Mouse (Mus musculus) limb, embryonic 12.5 days (tissue): ENCODE measurements around the gene Scamp3. TPM values are rescaled to one million over a fixed set of nuclear protein-coding genes. Genes with fewer than 3 reads are reported as not detected.

ENCODE experiments used
- ATAC-seq: fragments of 200-750 bp; cut with Nextera tagmentation; 2 replicates; pipeline ENCODE4 v1.8.0; 2017; ENCODE audit warnings: low read depth, moderate TSS enrichment; ENCODE audit not compliant: insufficient number of reproducible peaks, insufficient read depth, low FRiP score, low TSS enrichment
- H3K27ac ChIP-seq: fragments of 300-500 bp; sonication (generic); 2 replicates; pipeline ENCODE4 v1.5.1; 2016; ENCODE audit warnings: mild to moderate bottlenecking, moderate library complexity
- H3K27me3 ChIP-seq: fragments of 300-500 bp; sonication (generic); 2 replicates; pipeline ENCODE4 v1.6.1; 2016; ENCODE audit warnings: mild to moderate bottlenecking, moderate library complexity
- H3K36me3 ChIP-seq: fragments of 300-500 bp; sonication (generic); 2 replicates; pipeline ENCODE4 v1.6.1; 2016; ENCODE audit warnings: mild to moderate bottlenecking, moderate library complexity
- H3K4me1 ChIP-seq: fragments of 300-500 bp; sonication (generic); replicated peaks from 2 replicates; pipeline ENCODE4 v1.6.1; 2016
- H3K4me2 ChIP-seq: fragments of 300-500 bp; sonication (generic); 2 replicates; pipeline ENCODE4 v1.6.1; 2016; ENCODE audit warnings: mild to moderate bottlenecking, moderate library complexity
- H3K4me3 ChIP-seq: fragments of 300-500 bp; sonication (generic); replicated peaks from 2 replicates; pipeline ENCODE4 v1.5.1; 2016; ENCODE audit warnings: mild to moderate bottlenecking
- H3K9ac ChIP-seq: fragments of 300-500 bp; sonication (generic); replicated peaks from 2 replicates; pipeline ENCODE4 v1.6.1; 2016; ENCODE audit warnings: mild to moderate bottlenecking, moderate library complexity
- H3K9me3 ChIP-seq: fragments of 300-500 bp; sonication (generic); 2 replicates; pipeline ENCODE4 v1.6.1; 2016; ENCODE audit warnings: mild to moderate bottlenecking, moderate library complexity
- WGBS: fragments of 180-500 bp; shearing (Covaris S2); methylation state at CpG from one replicate; pipeline ENCODE4 v1.1.7; 2016; 5-methylcytosine and 5-hydroxymethylcytosine counted together
- polyA plus RNA-seq: library from polyadenylated mRNA; unstranded; fragments of >200 nt; fragmentation: Nextera tagmentation; extraction: Ambion mirVana; gene quantifications from 2 replicates; pipeline ENCODE4 v1.2.1, GENCODE M21; 2016

Scamp3 gene
- polyA plus RNA-seq = 102 and 107 TPM in 2 replicates

DNA sequence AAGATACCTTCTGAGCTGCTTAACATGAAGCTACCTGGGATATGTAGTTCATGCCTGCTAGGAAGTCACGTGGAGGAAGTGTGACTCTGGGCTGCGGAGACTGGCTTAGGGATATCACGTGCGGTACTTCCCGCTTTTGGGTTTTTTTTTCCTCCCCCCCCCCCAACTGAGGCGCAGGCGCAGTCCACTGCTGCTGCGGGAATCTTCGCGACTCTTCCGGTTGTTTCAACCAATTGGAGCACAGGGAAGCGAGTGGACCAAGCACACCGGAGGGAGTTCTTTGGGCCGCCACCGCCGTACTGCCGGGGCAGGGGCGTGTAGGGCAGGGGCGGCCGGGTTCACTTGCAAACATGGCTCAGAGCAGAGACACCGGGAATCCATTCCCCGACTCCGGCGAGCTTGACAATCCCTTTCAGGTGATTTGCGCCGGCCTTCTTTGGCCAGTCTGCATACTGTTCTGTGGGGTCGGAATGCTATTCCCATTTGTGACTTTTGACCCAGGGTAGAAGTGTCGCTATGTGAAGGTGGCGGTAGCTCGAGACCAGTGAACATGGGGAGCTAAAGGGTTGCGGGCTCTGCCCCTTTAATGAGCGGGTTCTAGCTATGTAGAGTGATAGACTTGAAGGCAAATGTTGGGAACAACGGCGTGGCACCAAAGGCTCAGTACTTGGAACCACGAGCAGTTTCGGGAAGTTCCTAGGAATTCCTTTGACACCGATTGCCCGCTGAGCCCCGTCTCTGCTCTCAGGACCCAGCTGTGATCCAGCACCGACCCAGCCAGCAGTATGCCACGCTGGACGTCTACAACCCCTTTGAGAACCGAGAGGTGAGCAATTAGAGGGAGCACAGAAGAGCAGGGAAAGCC is at the start of gene Scamp3:
Gene Scamp3, plus strand, starts transcription at position 232 of the 865 bp plus-strand sequence.
- Histone ChIP-seq H3K9ac (peak within 1 kb of the TSS; percentile 82), H3K27ac (peak within 1 kb of the TSS; percentile 77), H3K9me3 (no peaks in the 10 kb centered on the region), H3K27me3 (no peaks in the 10 kb centered on the region), H3K4me2 (peak within 1 kb of the TSS; percentile 87), H3K36me3 (peaks cover 79% of the 10 kb centered on the region), H3K4me1 (peaks cover 12% of the 10 kb centered on the region), H3K4me3 (peak within 1 kb of the TSS; percentile 61)
- under 1% methylated on average over 43 of the region's 43 CpGs for WGBS
- peak; percentile 94 for ATAC-seq

DNA sequence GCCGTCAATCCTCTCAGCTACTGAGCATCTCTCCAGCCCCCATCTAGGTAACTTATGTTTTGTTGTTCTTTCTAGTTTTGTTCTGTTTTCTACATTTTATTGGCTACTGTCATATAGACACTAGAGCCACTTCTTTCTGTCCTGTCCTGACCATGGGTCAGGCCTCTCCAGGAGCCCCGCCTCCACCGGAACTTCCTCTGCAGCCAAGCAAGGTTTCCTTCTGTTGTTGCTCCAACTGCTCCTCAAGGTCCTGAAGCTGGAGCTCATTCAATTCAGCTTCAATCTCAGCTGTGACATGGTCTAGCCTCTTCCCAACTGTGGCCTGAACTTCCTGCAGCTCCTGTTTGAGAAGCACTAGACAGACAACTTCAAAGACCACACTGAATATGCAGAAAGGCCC is 47.4 kb upstream of the Scamp3 start:
- ATAC-seq = no peak
- peaks cover 7% of the 10 kb centered on the region for H3K4me1 ChIP-seq
- no peaks in the 10 kb centered on the region for H3K36me3 ChIP-seq
- WGBS = 96% methylated on average over 3 of the region's 3 CpGs
- no peak overlapping the region for H3K4me2 ChIP-seq
- no peaks in the 10 kb centered on the region for H3K9me3 ChIP-seq
- H3K27me3 ChIP-seq = peaks cover 23% of the 10 kb centered on the region
- no peak overlapping the region for H3K27ac ChIP-seq
- no peak overlapping the region for H3K4me3 ChIP-seq
- H3K9ac ChIP-seq = no peak overlapping the region

DNA sequence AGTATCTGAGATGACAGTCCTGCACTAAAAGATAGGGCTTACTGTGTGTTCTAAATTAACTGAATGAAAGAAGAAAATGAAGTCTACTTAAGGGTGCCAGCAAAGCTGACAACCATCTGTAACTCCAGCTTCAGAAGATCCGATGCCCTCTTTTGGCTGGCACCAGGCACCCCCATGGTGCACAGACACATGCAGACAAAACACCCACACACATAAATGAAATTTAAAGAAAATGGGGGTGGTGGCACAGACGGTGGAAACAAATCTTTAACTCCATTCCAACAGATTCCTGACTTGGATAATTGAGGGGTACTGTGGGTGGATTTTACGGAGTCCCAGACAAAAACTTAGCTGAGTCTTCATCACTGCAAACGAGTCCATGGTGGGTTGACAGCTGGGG is 45.5 kb upstream of the Scamp3 start:
- H3K4me1 ChIP-seq = peaks cover 7% of the 10 kb centered on the region
- H3K4me3 ChIP-seq = peak overlapping the region; percentile 36
- ATAC-seq = no peak
- no peaks in the 10 kb centered on the region for H3K36me3 ChIP-seq
- no peak overlapping the region for H3K9ac ChIP-seq
- H3K27ac ChIP-seq = no peak overlapping the region
- 59% methylated on average over 4 of the region's 4 CpGs for WGBS
- no peaks in the 10 kb centered on the region for H3K9me3 ChIP-seq
- H3K4me2 ChIP-seq = peak overlapping the region; percentile 59
- H3K27me3 ChIP-seq = peaks cover 27% of the 10 kb centered on the region

DNA sequence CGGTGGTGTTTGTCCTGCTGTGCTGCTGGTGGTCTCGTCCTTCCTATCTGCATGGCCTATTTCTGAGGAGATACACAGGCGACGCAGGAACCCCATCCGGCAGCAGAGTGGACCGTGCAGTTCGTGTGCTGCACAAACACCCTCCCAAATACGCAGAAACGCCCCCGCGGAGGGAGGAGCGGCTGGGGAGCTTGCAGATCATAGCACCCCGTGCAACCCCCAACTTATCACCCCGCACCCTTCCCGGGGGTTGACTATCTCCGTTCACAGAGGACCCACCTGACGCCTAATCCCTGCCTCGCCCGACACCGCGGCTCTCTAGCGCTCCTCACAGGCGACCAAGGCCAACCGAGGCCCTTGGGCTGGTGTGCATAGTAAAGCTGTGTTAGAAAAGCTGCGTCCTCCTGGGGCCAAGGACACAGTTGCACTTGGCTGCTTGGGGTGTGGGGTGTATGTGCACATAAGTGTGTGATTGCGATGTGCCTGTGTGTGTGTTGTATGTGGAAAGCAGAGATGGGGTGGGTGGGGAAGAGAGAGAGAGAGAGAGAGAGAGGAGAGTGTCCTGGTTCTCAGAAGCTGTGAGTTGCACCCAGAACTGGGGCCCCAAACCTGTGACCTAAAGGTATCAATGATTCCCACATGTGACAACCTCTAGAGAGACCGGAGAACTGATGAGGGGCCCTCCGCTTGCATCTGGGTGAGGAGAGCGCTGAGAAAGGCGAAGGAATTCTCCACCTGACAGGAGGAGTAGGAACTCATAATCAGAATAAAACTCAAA is 44.8 kb upstream of the Scamp3 start:
- Histone ChIP-seq H3K9me3 (no peaks in the 10 kb centered on the region), H3K27ac (no peak overlapping the region), H3K36me3 (no peaks in the 10 kb centered on the region), H3K9ac (peak overlapping the region; percentile 45), H3K4me3 (peak overlapping the region; percentile 36), H3K4me2 (peak overlapping the region; percentile 59), H3K4me1 (peaks cover 7% of the 10 kb centered on the region), H3K27me3 (peaks cover 27% of the 10 kb centered on the region)
- 0 out of 2 replicates have a peak, but pooled peaks have one; percentile 42 for ATAC-seq
- WGBS = 15% methylated on average over 30 of the region's 30 CpGs

DNA sequence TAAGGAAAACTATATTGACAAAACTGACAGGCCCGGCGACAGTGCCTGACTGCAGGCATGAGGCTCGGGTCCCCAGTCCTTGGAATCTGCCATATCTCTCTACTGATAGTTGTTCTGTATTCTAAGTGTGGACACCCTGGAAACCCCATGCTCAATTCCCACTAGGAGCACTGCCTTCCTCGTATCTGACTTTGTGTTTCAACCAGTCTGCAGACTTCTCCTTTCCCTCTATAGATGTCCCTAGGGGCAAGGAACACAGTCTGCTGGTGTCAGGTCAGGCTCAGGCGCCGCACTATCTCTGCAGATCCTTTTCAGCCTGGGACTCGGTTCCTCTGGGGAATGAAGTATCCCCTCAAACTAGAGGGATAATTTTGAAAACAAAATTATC is 44.2 kb upstream of the Scamp3 start:
- H3K27ac ChIP-seq = no peak overlapping the region
- H3K4me2 ChIP-seq = no peak overlapping the region

DNA sequence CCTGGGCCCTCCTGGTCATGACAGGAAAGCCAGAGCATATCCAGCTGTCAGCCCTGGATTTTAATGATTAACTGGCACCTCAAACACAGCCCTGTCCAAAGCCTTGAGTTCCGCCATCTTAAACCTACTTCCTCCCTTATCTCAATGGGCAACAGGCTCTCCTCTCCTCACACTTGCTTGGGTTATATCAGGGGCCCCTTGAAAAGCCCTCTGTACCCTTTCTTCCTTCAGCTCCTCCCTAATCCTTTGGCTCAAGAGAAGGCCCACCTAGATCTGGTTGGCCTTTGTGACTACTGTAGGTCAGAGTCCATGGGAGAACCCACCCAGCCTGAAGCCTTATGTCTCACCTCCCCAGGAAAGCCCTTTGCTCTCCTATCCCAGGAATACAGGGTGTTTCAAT is 43.5 kb upstream of the Scamp3 start:
- H3K4me3 ChIP-seq = no peak overlapping the region
- WGBS = 82% methylated on average over 1 of the region's 1 CpGs
- no peak overlapping the region for H3K9ac ChIP-seq
- H3K36me3 ChIP-seq = no peaks in the 10 kb centered on the region
- H3K27ac ChIP-seq = no peak overlapping the region
- peaks cover 27% of the 10 kb centered on the region for H3K27me3 ChIP-seq
- H3K4me1 ChIP-seq = peaks cover 7% of the 10 kb centered on the region
- H3K4me2 ChIP-seq = no peak overlapping the region
- H3K9me3 ChIP-seq = no peaks in the 10 kb centered on the region
- ATAC-seq = no peak

More for the DNA sequence above, 44.2 kb upstream of the Scamp3 start:
- ATAC-seq = no peak
- Histone ChIP-seq H3K36me3 (no peaks in the 10 kb centered on the region), H3K4me3 (no peak overlapping the region), H3K9me3 (no peaks in the 10 kb centered on the region), H3K4me1 (peaks cover 7% of the 10 kb centered on the region), H3K9ac (no peak overlapping the region), H3K27me3 (peaks cover 27% of the 10 kb centered on the region)
- WGBS = 80% methylated on average over 7 of the region's 7 CpGs

DNA sequence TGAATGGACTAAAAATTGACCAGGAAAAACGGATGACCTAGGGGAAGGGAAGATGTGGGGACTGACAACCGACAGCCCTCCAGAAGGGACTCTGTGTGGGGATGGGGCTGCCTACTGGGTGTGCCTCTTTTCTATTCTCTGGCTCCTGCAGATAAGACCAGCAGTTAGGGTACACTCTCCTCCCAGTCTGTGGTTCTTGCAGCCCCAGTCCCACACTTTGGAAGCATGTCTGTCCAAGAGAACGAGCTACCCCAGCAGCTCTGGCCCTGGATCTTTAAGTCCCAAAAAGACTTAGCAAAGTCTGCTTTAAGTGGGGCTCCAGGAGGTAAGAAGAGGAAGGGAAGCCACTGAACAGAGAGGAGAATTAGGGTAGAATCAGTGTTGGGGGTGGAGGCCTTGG is 41.3 kb upstream of the Scamp3 start, which contains the start of gene Pklr:
Gene Pklr, plus strand, starts transcription at position 185 of the 400 bp plus-strand sequence.
- no peak for ATAC-seq
- no peak within 1 kb of the TSS for H3K27ac ChIP-seq
- H3K9ac ChIP-seq = no peak within 1 kb of the TSS
- peaks cover 7% of the 10 kb centered on the region for H3K4me1 ChIP-seq
- H3K36me3 ChIP-seq = no peaks in the 10 kb centered on the region
- H3K9me3 ChIP-seq = no peaks in the 10 kb centered on the region
- WGBS = 62% methylated on average over 3 of the region's 3 CpGs
- H3K4me2 ChIP-seq = no peak within 1 kb of the TSS
- H3K4me3 ChIP-seq = no peak within 1 kb of the TSS
- peaks cover 27% of the 10 kb centered on the region for H3K27me3 ChIP-seq

DNA sequence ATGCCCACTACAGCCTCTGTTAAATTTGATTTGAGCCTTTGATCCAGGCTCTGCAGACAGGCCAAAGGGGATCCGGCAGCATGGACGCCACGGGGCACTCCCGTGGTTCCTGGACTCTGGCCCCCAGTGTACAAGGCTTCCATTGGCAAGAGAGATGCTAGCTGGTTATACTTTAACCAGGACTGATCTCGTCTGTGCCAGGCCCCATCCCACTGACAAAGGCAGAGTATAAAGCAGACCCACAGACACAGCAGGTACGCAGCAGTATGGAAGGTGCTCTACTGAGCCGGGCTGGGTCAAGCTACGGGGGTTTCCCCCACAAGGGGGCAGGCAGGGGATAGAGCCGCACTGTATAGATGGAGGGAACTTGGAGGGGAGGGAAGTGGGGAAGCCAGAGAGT is 40.9 kb upstream of the Scamp3 start:
- H3K27ac ChIP-seq = no peak overlapping the region
- H3K4me2 ChIP-seq = no peak overlapping the region
- no peaks in the 10 kb centered on the region for H3K36me3 ChIP-seq
- H3K27me3 ChIP-seq = peaks cover 27% of the 10 kb centered on the region
- H3K4me1 ChIP-seq = peaks cover 7% of the 10 kb centered on the region
- no peak overlapping the region for H3K9ac ChIP-seq
- WGBS = 48% methylated on average over 9 of the region's 9 CpGs
- no peak overlapping the region for H3K4me3 ChIP-seq
- no peak for ATAC-seq
- no peaks in the 10 kb centered on the region for H3K9me3 ChIP-seq

DNA sequence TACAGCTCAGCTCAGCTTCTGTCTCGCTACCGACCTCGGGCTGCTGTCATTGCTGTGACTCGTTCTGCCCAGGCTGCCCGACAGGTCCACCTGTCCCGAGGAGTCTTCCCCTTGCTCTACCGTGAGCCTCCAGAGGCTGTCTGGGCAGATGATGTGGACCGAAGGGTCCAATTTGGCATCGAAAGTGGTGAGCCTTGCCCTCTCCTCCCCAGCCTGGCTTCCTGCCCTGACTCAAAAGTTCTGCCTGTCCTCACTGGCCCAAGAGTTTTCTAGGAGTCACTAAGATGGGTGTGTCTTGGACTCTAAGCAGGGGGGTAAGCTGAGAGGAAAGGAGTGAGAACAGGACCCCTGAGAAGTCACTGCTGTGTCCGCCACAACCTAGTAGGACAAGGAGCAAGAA is 32.5 kb upstream of the Scamp3 start:
- Histone ChIP-seq H3K4me2 (no peak overlapping the region), H3K36me3 (no peaks in the 10 kb centered on the region), H3K9me3 (no peaks in the 10 kb centered on the region), H3K27ac (no peak overlapping the region), H3K4me1 (peaks cover 9% of the 10 kb centered on the region), H3K27me3 (peaks cover 46% of the 10 kb centered on the region), H3K4me3 (no peak overlapping the region), H3K9ac (no peak overlapping the region)
- ATAC-seq = no peak
- 66% methylated on average over 10 of the region's 10 CpGs for WGBS

DNA sequence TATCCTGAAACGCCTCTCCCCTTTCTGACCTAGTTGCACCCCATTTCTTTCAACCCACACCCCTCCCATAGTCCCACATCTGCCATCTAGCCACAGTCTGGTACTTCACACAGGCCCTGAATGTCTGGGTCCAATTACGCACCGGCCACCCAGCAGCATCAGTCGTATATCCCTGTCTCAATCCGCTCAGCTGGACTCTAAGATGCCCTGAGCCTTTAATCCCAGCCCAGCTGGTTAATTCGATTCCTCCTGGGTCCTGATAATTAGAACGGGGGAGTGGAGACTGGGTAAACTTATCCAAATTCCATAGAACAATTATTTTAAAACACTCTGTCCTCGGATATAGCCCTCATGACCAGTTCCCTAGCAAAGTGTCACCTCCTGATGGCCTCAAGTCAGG is 31.7 kb upstream of the Scamp3 start:
- Histone ChIP-seq H3K4me3 (no peak overlapping the region), H3K9ac (no peak overlapping the region), H3K9me3 (no peaks in the 10 kb centered on the region), H3K4me2 (no peak overlapping the region), H3K27me3 (peaks cover 53% of the 10 kb centered on the region), H3K36me3 (no peaks in the 10 kb centered on the region), H3K27ac (no peak overlapping the region), H3K4me1 (peaks cover 9% of the 10 kb centered on the region)
- 27% methylated on average over 8 of the region's 8 CpGs for WGBS
- no peak for ATAC-seq
